Mouse (Mus musculus): ENCODE data around the gene Nfat5. TPM values are rescaled to one million over a fixed set of nuclear protein-coding genes. Genes with fewer than 3 reads are reported as not detected.

Gene Nfat5
- polyA plus RNA-seq, 1 experiment: 5.6 TPM

DNA sequence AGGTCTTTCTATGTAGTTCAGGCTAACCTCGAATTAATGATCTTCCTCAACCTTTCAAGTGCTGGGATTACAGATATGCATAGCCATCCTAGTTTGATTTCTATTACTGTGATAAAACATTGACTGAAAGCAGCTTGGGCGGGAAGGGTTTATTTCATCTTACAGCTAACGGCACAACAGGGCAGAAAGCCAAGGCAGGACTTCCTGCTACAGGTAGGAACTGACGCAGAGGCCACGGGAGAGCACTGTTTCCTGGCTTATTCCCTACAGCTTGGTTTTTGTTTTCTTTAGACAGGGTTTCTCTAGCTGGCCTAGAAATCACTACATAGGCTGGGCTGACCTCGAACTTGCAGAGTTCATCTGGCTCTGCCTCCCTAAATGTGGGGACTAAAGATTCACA is 40.1 kb upstream of the Nfat5 start:
- no peak for TF ChIP-seq TCF12 (IDR thresholded peaks at IDR 0.05; ENCODE audit: insufficient read depth, poor library complexity, severe bottlenecking)
- TF ChIP-seq MYOG (IDR thresholded peaks at IDR 0.05; ENCODE audit: control insufficient read depth in 1 of 3, insufficient read depth in 1 of 3, insufficient read length in 2 of 3, low read depth in 2 of 3): no peak
- no peak for TF ChIP-seq TCF3 (IDR thresholded peaks at IDR 0.05; ENCODE audit: insufficient read length, low read depth)
- no peak for TF ChIP-seq MYOD1 (IDR thresholded peaks at IDR 0.05; ENCODE audit: control insufficient read depth in 1 of 3, insufficient read length in 2 of 3, low read depth in 2 of 3)
- no peak for TF ChIP-seq MAX (IDR thresholded peaks at IDR 0.05; ENCODE audit: low read depth)
- TF ChIP-seq USF1 (IDR thresholded peaks at IDR 0.05; ENCODE audit: low read depth): no peak

DNA sequence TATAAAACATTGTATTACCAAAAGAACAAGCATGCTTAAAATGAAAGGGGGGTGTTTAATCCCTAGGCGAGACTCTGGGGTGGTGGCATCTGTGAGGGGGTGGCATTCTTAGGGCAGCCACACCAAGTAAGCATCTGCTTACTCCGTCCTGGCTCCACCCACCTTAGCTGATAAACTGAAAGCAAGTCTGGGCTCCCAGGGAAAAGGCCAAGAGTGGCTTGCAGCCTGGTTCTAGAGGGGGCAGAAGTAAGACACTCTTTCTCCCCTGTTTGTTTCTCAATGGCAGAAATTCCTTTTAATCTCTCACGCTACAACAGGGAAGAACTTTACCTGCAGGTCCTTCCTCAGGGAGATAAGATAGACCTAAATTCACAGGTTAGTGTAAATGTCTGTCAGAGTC is 38.9 kb upstream of the Nfat5 start:
- Histone ChIP-seq H3K27me3 (ENCODE audit: control insufficient read depth, insufficient read depth, insufficient read length) (no peaks in the 10 kb centered on the region), H3K4me3 (peak overlapping the region; percentile 4), H3K36me3 (ENCODE audit: control insufficient read depth, insufficient read depth) (no peaks in the 10 kb centered on the region), H3K4me2 (ENCODE audit: low read depth) (peak overlapping the region; percentile 96), H3ac (ENCODE audit: control insufficient read depth, insufficient read length) (no peak overlapping the region), H3K79me2 (ENCODE audit: control insufficient read depth, insufficient read depth) (no peaks in the 10 kb centered on the region)
- TF ChIP-seq MYOD1 (IDR thresholded peaks at IDR 0.05; ENCODE audit: control insufficient read depth in 1 of 3, insufficient read length in 2 of 3, low read depth in 2 of 3): no peak
- no peak for TF ChIP-seq SRF (IDR thresholded peaks at IDR 0.05; ENCODE audit: control insufficient read depth, insufficient read length, low read depth)
- TF ChIP-seq E2F4 (IDR thresholded peaks at IDR 0.05; ENCODE audit: insufficient read depth): no peak
- no peak for TF ChIP-seq TCF3 (IDR thresholded peaks at IDR 0.05; ENCODE audit: insufficient read length, low read depth)
- no peak for TF ChIP-seq TCF12 (IDR thresholded peaks at IDR 0.05; ENCODE audit: insufficient read depth, poor library complexity, severe bottlenecking)
- no peak for TF ChIP-seq MYOG (IDR thresholded peaks at IDR 0.05; ENCODE audit: control insufficient read depth in 1 of 3, insufficient read depth in 1 of 3, insufficient read length in 2 of 3, low read depth in 2 of 3)
- TF ChIP-seq REST (IDR thresholded peaks at IDR 0.05; ENCODE audit: insufficient read depth, insufficient read length): no peak
- TF ChIP-seq POLR2A (IDR thresholded peaks at IDR 0.05; ENCODE audit: insufficient read length, low read depth): peak; percentile 54
- peak; percentile 51 for TF ChIP-seq POLR2AphosphoS2 (IDR thresholded peaks at IDR 0.05; ENCODE audit: insufficient read length, low read depth)

More for the DNA sequence above, 40.1 kb upstream of the Nfat5 start:
- Histone ChIP-seq H3K36me3 (ENCODE audit: control insufficient read depth, insufficient read depth) (no peaks in the 10 kb centered on the region), H3K79me2 (ENCODE audit: control insufficient read depth, insufficient read depth) (no peaks in the 10 kb centered on the region), H3K27me3 (ENCODE audit: control insufficient read depth, insufficient read depth, insufficient read length) (no peaks in the 10 kb centered on the region), H3K4me2 (ENCODE audit: low read depth) (no peak overlapping the region), H3ac (ENCODE audit: control insufficient read depth, insufficient read length) (no peak overlapping the region), H3K4me3 (no peak overlapping the region)

DNA sequence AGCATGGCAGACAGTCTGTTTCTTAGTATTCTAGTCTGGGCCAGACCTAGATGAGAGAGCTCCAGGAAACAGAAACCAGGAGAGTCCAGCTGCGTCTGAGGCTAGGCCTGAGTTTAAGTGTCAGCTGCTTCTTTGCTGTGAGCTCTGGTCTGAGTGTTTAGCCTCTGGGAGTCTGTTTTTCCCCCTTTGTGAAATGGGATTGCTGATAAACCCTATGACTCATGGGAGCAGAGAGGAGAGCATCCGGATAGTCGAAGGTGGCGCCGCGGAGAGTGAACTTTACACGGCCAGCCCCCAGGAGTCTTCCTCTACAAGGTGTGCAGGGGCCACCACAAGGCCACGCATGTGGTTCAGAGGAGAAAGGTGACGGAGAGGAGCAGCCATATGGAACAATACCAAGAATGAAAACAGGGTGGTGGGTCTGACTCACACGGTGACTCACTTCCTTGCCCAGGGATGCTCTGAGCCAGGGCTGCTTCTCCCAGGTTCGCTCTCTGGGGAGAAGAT is 38.3 kb upstream of the Nfat5 start:
- H3K4me2 ChIP-seq (ENCODE audit: low read depth): peak overlapping the region; percentile 96
- no peaks in the 10 kb centered on the region for H3K79me2 ChIP-seq (ENCODE audit: control insufficient read depth, insufficient read depth)
- no peaks in the 10 kb centered on the region for H3K36me3 ChIP-seq (ENCODE audit: control insufficient read depth, insufficient read depth)
- peak overlapping the region; percentile 4 for H3K4me3 ChIP-seq
- TF ChIP-seq POLR2AphosphoS2 (IDR thresholded peaks at IDR 0.05; ENCODE audit: insufficient read length, low read depth): no peak
- peak in 1 of 3 experiments; percentile 44 for TF ChIP-seq MYOG (IDR thresholded peaks at IDR 0.05; ENCODE audit: control insufficient read depth in 1 of 3, insufficient read depth in 1 of 3, insufficient read length in 2 of 3, low read depth in 2 of 3)
- TF ChIP-seq CEBPB (IDR thresholded peaks at IDR 0.05; ENCODE audit: insufficient read depth, poor library complexity, severe bottlenecking): no peak
- no peak for TF ChIP-seq TCF12 (IDR thresholded peaks at IDR 0.05; ENCODE audit: insufficient read depth, poor library complexity, severe bottlenecking)
- TF ChIP-seq USF1 (IDR thresholded peaks at IDR 0.05; ENCODE audit: low read depth): no peak
- TF ChIP-seq MYOD1 (IDR thresholded peaks at IDR 0.05; ENCODE audit: control insufficient read depth in 1 of 3, insufficient read length in 2 of 3, low read depth in 2 of 3): peak; percentile 36 to 59 (median 42)
- TF ChIP-seq E2F4 (IDR thresholded peaks at IDR 0.05; ENCODE audit: insufficient read depth): no peak
- TF ChIP-seq TCF3 (IDR thresholded peaks at IDR 0.05; ENCODE audit: insufficient read length, low read depth): no peak
- no peak for TF ChIP-seq MAX (IDR thresholded peaks at IDR 0.05; ENCODE audit: low read depth)
- TF ChIP-seq POLR2A (IDR thresholded peaks at IDR 0.05; ENCODE audit: insufficient read length, low read depth): peak; percentile 10
- no peak for TF ChIP-seq SRF (IDR thresholded peaks at IDR 0.05; ENCODE audit: control insufficient read depth, insufficient read length, low read depth)
- TF ChIP-seq REST (IDR thresholded peaks at IDR 0.05; ENCODE audit: insufficient read depth, insufficient read length): no peak
- no peak overlapping the region for H3ac ChIP-seq (ENCODE audit: control insufficient read depth, insufficient read length)
- no peaks in the 10 kb centered on the region for H3K27me3 ChIP-seq (ENCODE audit: control insufficient read depth, insufficient read depth, insufficient read length)

DNA sequence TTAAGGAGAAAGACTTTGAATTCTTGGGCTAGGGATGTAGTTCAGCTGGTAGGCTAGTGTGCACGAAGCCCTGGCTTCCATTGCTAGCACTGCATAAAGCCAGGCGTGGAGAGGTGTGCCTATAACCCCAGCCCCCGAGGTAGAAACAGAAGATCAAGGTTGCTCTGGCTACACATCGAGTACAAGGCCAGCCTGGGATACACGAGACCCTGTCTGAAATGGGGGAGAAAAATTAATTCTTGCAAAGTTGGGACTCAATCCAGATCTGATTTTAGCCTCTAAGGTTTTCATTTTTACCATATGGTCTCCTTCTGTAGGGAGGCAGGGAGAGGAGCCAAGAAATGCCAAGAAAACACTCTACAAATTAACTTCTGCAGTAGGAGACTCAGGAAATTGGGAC is 36.0 kb upstream of the Nfat5 start:
- TF ChIP-seq MAX (IDR thresholded peaks at IDR 0.05; ENCODE audit: low read depth): no peak

DNA sequence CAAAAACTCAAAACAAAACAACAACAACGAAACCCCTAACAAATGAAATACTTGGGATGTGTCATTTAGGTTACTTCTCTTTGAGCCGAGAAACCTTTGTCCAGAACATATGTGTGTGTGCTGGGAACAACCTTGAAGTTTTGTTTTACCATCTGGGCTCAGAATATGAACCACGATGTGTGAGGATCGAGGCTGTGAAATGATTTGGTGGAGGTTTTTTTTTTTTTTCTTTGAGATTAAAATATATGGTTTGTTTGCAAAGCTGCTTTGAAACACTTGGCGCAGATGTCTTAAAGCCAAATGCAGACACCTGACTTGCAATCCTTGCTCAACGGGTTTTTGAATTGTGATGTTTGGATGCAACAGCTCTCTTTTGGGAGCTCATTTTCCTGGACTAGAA is 33.1 kb upstream of the Nfat5 start:
- Histone ChIP-seq H3ac (ENCODE audit: control insufficient read depth, insufficient read length) (no peak overlapping the region), H3K27me3 (ENCODE audit: control insufficient read depth, insufficient read depth, insufficient read length) (no peaks in the 10 kb centered on the region), H3K4me3 (no peak overlapping the region), H3K79me2 (ENCODE audit: control insufficient read depth, insufficient read depth) (no peaks in the 10 kb centered on the region), H3K4me2 (ENCODE audit: low read depth) (no peak overlapping the region), H3K36me3 (ENCODE audit: control insufficient read depth, insufficient read depth) (no peaks in the 10 kb centered on the region)
- no peak for TF ChIP-seq POLR2A (IDR thresholded peaks at IDR 0.05; ENCODE audit: insufficient read length, low read depth)
- no peak for TF ChIP-seq SRF (IDR thresholded peaks at IDR 0.05; ENCODE audit: control insufficient read depth, insufficient read length, low read depth)
- no peak for TF ChIP-seq USF1 (IDR thresholded peaks at IDR 0.05; ENCODE audit: low read depth)
- no peak for TF ChIP-seq MYOD1 (IDR thresholded peaks at IDR 0.05; ENCODE audit: control insufficient read depth in 1 of 3, insufficient read length in 2 of 3, low read depth in 2 of 3)
- TF ChIP-seq TCF12 (IDR thresholded peaks at IDR 0.05; ENCODE audit: insufficient read depth, poor library complexity, severe bottlenecking): no peak
- no peak for TF ChIP-seq REST (IDR thresholded peaks at IDR 0.05; ENCODE audit: insufficient read depth, insufficient read length)
- TF ChIP-seq MYOG (IDR thresholded peaks at IDR 0.05; ENCODE audit: control insufficient read depth in 1 of 3, insufficient read depth in 1 of 3, insufficient read length in 2 of 3, low read depth in 2 of 3): no peak
- TF ChIP-seq E2F4 (IDR thresholded peaks at IDR 0.05; ENCODE audit: insufficient read depth): no peak
- no peak for TF ChIP-seq TCF3 (IDR thresholded peaks at IDR 0.05; ENCODE audit: insufficient read length, low read depth)
- no peak for TF ChIP-seq POLR2AphosphoS2 (IDR thresholded peaks at IDR 0.05; ENCODE audit: insufficient read length, low read depth)
- TF ChIP-seq MAX (IDR thresholded peaks at IDR 0.05; ENCODE audit: low read depth): no peak
- no peak for TF ChIP-seq CEBPB (IDR thresholded peaks at IDR 0.05; ENCODE audit: insufficient read depth, poor library complexity, severe bottlenecking)

More for the DNA sequence above, 36.0 kb upstream of the Nfat5 start:
- no peaks in the 10 kb centered on the region for H3K79me2 ChIP-seq (ENCODE audit: control insufficient read depth, insufficient read depth)
- H3ac ChIP-seq (ENCODE audit: control insufficient read depth, insufficient read length): no peak overlapping the region
- no peaks in the 10 kb centered on the region for H3K27me3 ChIP-seq (ENCODE audit: control insufficient read depth, insufficient read depth, insufficient read length)
- H3K4me2 ChIP-seq (ENCODE audit: low read depth): no peak overlapping the region
- no peaks in the 10 kb centered on the region for H3K36me3 ChIP-seq (ENCODE audit: control insufficient read depth, insufficient read depth)
- no peak overlapping the region for H3K4me3 ChIP-seq
